Mouse (Mus musculus) heart, embryonic 16.5 days (tissue): ENCODE measurements around the gene Zbtb45. TPM values are rescaled to one million over a fixed set of nuclear protein-coding genes. Genes with fewer than 3 reads are reported as not detected.
A peak's percentile ranks its signal among the peaks of the same experiment; 100 is the strongest.

Experiments used
- ATAC-seq: fragments of 200-750 bp; cut with Nextera tagmentation; replicated peaks from 2 replicates; pipeline ENCODE4 v1.8.0; 2017; ENCODE audit warnings: moderate number of reproducible peaks; ENCODE audit not compliant: insufficient read depth, low FRiP score; ENCODE audit errors: extremely low read depth
- H3K27ac ChIP-seq: fragments of 300-500 bp; sonication (generic); 2 replicates; pipeline ENCODE4 v1.5.1; 2014; ENCODE audit warnings: mild to moderate bottlenecking, low read length, control low read depth, moderate library complexity
- H3K27me3 ChIP-seq: fragments of 300-500 bp; sonication (generic); 2 replicates; pipeline ENCODE4 v1.6.1; 2014; ENCODE audit warnings: low read length, mixed read lengths; ENCODE audit not compliant: control insufficient read depth, insufficient read depth
- H3K36me3 ChIP-seq: fragments of 300-500 bp; sonication (generic); 2 replicates; pipeline ENCODE4 v1.6.1; 2014; ENCODE audit not compliant: control insufficient read depth, insufficient read depth
- H3K4me1 ChIP-seq: fragments of 300-500 bp; sonication (generic); 2 replicates; pipeline ENCODE4 v1.6.1; 2014; ENCODE audit warnings: low read length, mixed read lengths; ENCODE audit not compliant: control insufficient read depth, insufficient read depth
- H3K4me2 ChIP-seq: fragments of 300-500 bp; sonication (generic); 2 replicates; pipeline ENCODE4 v1.6.1; 2014; ENCODE audit warnings: low read depth, mild to moderate bottlenecking, control low read depth, low read length
- H3K4me3 ChIP-seq: fragments of 300-500 bp; sonication (generic); 2 replicates; pipeline ENCODE4 v1.5.1; 2014; ENCODE audit warnings: mild to moderate bottlenecking, control low read depth, low read length
- H3K9ac ChIP-seq: fragments of 300-500 bp; sonication (generic); 2 replicates; pipeline ENCODE4 v1.6.1; 2014; ENCODE audit warnings: low read length, control low read depth
- H3K9me3 ChIP-seq: fragments of 300-500 bp; sonication (generic); replicated peaks from 2 replicates; pipeline ENCODE4 v1.6.1; 2016; ENCODE audit warnings: low read length; ENCODE audit not compliant: control insufficient read depth
- WGBS: fragments of 180-500 bp; shearing (Covaris S2); extraction: QIAGEN DNeasy Blood & Tissue Kit; methylation state at CpG from one replicate; pipeline ENCODE4 v1.1.7; 2014; 5-methylcytosine and 5-hydroxymethylcytosine counted together
- polyA plus RNA-seq: library from polyadenylated mRNA; unstranded; fragments of >200 nt; fragmentation: Nextera tagmentation; extraction: Ambion mirVana; gene quantifications from 2 replicates; pipeline ENCODE4 v1.2.1, GENCODE M21; 2015

The Zbtb45 gene
- polyA plus RNA-seq, 1 experiment from 2014 or later = 20.4 TPM

DNA sequence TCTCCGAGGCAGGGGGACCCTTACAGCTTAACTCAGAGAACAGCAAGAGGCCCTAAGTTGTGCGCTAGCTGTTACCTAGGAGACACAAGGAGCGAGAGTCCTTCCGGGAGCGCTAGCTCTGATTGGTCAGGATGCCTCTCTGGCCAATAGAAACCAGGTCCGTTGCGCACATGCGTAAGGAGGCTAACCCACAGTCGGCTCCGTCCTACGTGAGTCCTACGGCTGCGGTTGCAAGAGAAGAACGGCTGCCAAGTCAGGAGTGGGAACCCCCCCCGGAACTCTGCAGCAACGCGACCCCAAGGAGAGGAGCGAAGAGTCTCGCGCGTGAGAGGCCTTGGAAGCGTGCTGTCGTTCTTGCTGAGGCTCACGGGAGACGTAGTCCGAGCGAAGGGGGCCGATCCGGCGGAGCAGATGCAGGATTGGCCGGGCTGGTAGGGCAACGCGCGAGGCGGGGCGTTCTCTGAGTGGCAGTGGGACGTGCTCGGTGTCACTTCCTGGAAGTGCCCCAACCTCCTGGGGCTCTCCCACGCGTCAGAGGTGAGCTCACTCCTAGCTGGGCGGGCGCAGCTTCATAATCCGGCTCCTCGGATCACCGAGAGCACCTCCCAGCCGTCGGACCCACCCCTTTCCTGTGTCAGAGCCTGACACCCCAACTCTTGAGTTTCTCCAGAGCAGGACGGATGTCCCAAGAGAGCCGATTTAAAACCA, 32.0 kb downstream of the Zbtb45 start, which contains the start of gene Zfp446:
TSS of gene Zfp446 (plus strand) at position 167 of the 708 bp plus-strand sequence.
- peak; percentile 98 for ATAC-seq
- Histone ChIP-seq H3K27ac (peak within 1 kb of the TSS; percentile 96), H3K4me3 (peak within 1 kb of the TSS; percentile 64), H3K4me2 (peak within 1 kb of the TSS; percentile 89), H3K27me3 (no peaks in the 10 kb centered on the region), H3K36me3 (no peaks in the 10 kb centered on the region), H3K4me1 (peaks cover 6% of the 10 kb centered on the region), H3K9ac (peak within 1 kb of the TSS; percentile 84), H3K9me3 (no peaks in the 10 kb centered on the region)
- WGBS = under 1% methylated on average over 49 of the region's 49 CpGs

GRCm38 (mm10) chr7:12970906-12971305, 38.9 kb downstream of the Zbtb45 start:
- H3K4me3 ChIP-seq = no peak overlapping the region
- no peaks in the 10 kb centered on the region for H3K27me3 ChIP-seq
- H3K9me3 ChIP-seq = no peaks in the 10 kb centered on the region
- H3K27ac ChIP-seq = no peak overlapping the region
- peaks cover 10% of the 10 kb centered on the region for H3K4me1 ChIP-seq
- H3K4me2 ChIP-seq = no peak overlapping the region
- WGBS = 93% methylated on average over 25 of the region's 25 CpGs
- no peak for ATAC-seq
- H3K9ac ChIP-seq = no peak overlapping the region
- H3K36me3 ChIP-seq = peaks cover 35% of the 10 kb centered on the region

DNA sequence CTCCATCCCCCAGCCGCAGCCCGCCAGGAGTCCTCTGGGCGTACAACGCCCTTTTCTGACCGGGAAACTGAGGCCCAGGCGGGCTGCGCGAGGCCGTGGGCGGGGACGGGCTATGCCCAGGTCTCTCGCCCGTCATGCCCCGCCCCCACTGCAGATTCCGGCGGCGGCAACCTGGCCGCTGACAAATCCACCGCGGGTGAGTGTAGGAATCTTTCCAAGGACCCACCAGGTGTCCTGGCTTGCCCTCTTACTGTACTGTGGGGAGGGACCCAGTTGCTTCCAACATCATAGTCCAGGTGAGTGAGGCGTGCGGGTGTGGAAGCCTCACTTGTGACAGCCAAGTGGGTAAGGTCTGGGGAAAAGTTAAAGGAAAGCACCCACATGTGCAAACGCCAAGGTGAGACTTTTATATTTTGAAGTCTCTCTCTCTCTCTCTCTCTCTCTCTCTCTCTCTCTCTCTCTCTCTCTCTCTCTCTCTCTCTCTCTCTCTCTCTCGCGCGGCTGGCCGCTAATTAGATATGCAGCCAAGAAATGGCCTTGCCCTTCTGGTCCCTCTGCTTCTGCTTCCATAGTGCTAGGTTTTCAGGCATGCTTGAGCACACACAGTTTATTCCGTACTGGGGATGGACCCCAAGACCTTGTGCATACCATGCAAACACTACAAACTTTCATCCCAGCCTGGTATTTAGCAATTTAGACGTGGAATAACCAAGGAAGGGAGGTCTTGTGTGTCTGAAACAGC, 43.6 kb downstream of the Zbtb45 start:
- Histone ChIP-seq H3K36me3 (peaks cover 22% of the 10 kb centered on the region), H3K27me3 (no peaks in the 10 kb centered on the region), H3K4me2 (peak overlapping the region; percentile 91), H3K4me1 (peaks cover 16% of the 10 kb centered on the region), H3K9ac (peak overlapping the region; percentile 92), H3K4me3 (peak overlapping the region; percentile 82), H3K27ac (peak overlapping the region; percentile 84), H3K9me3 (no peaks in the 10 kb centered on the region)
- WGBS = 2% methylated on average over 29 of the region's 29 CpGs
- ATAC-seq = peak; percentile 49

- WGBS = under 1% methylated on average over 23 of the region's 23 CpGs
- Histone ChIP-seq H3K4me2 (peak within 1 kb of the TSS; percentile 91), H3K4me3 (peak within 1 kb of the TSS; percentile 82), H3K36me3 (peaks cover 16% of the 10 kb centered on the region), H3K27ac (peak within 1 kb of the TSS; percentile 84), H3K9ac (peak within 1 kb of the TSS; percentile 92), H3K9me3 (no peaks in the 10 kb centered on the region), H3K27me3 (no peaks in the 10 kb centered on the region), H3K4me1 (peaks cover 16% of the 10 kb centered on the region)
- ATAC-seq = peak; percentile 90
These were observed 44.1 kb downstream of the Zbtb45 start, which contains the start of gene Zfp324 for GRCm38 (mm10) chr7:12965678-12966091. TSS of gene Zfp324 (plus strand) at chr7:12965838.

DNA sequence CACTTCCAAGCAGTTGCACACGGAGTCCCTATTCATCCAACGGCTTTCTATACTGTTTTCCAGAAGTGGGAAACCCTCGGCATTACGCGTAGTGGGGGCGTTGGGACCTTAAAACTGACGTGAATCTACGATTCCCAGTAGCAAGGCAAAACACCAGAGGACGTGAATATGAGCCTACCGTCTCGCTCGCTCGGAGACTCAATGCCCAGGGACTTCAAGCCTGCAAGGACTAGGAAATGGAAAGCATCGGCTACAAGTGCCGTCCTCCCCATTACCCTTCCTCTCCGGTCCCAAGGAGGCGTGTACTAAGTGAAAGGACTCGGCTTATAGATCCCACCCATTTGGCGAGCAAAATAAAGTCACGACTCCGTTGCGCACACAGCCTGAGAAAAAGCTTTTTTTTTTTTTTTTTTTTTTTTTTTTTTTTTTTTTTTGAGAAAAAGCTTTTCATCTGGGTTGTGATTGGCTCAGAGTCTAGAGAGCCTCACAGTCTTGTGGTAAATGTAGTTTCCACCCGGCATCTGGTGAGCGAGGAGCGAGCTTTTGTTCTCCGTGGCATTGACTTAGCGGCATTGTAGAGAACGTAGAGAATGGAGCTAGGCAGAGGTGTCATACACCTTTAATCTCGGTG, 48.2 kb downstream of the Zbtb45 start:
- Histone ChIP-seq H3K9me3 (no peaks in the 10 kb centered on the region), H3K36me3 (no peaks in the 10 kb centered on the region), H3K27me3 (no peaks in the 10 kb centered on the region), H3K9ac (peak overlapping the region; percentile 79), H3K4me1 (peaks cover 8% of the 10 kb centered on the region), H3K4me2 (peak overlapping the region; percentile 77), H3K27ac (peak overlapping the region; percentile 83), H3K4me3 (peak overlapping the region; percentile 68)
- WGBS = 2% methylated on average over 29 of the region's 29 CpGs
- peak; percentile 61 for ATAC-seq

- no peaks in the 10 kb centered on the region for H3K9me3 ChIP-seq
- ATAC-seq = no peak
- no peak overlapping the region for H3K27ac ChIP-seq
- no peaks in the 10 kb centered on the region for H3K27me3 ChIP-seq
- 26% methylated on average over 4 of the region's 4 CpGs for WGBS
- no peaks in the 10 kb centered on the region; the same call in 1 of the 2 replicates for H3K4me1 ChIP-seq
- no peak overlapping the region for H3K4me2 ChIP-seq
- H3K36me3 ChIP-seq = no peaks in the 10 kb centered on the region
- H3K9ac ChIP-seq = no peak overlapping the region
- no peak overlapping the region for H3K4me3 ChIP-seq
These were observed 50.1 kb downstream of the Zbtb45 start for GRCm38 (mm10) chr7:12959718-12960117.

DNA sequence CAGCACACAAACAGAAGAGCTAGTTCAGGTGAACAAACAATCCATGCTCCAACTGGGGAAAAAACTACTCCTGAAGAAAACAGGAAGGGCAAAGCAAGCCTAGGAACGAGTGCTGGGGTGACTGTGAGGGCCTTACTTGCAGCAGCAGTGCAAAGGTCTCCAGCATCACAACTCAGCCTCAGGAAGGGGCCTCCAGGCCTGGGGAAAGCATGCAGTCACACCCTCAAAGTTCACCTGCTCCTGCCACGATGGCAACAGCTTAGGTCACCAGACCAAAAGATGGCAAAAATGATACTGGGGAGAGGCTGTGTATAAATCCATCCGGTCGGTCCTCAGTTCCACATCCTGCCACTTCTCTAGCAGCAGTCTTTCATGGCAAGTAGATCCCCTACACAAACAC, 50.9 kb downstream of the Zbtb45 start:
- Histone ChIP-seq H3K36me3 (no peaks in the 10 kb centered on the region), H3K4me1 (no peaks in the 10 kb centered on the region; the same call in 1 of the 2 replicates), H3K9ac (no peak overlapping the region), H3K9me3 (no peaks in the 10 kb centered on the region), H3K4me3 (no peak overlapping the region), H3K27me3 (no peaks in the 10 kb centered on the region), H3K4me2 (no peak overlapping the region), H3K27ac (no peak overlapping the region)
- WGBS = 81% methylated on average over 4 of the region's 4 CpGs
- no peak for ATAC-seq

DNA sequence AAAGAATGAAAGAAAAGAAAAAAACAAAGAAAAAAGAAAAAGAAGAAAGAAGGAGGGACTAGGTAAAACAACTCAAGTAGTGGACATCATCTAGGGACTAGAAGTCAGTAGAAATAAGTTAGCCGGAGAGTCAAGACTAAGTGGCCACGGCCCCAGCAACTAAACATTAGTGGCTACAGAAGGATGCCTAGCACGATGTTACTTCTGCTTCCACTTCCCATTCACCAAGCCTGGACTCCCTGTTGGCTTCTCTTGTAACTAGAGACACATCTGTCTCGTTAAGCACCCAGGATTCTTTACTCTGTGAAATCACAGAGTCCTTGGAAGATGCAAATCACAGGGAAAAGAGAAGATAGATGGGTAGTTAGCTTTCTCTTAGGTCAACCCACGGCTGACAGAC, 52.3 kb downstream of the Zbtb45 start:
- WGBS = 66% methylated on average over 5 of the region's 5 CpGs
- H3K4me2 ChIP-seq = no peak overlapping the region
- no peak for ATAC-seq

More for the DNA sequence above, 52.3 kb downstream of the Zbtb45 start:
- H3K4me1 ChIP-seq = no peaks in the 10 kb centered on the region; the same call in 1 of the 2 replicates
- no peak overlapping the region for H3K27ac ChIP-seq
- H3K27me3 ChIP-seq = no peaks in the 10 kb centered on the region
- no peak overlapping the region for H3K9ac ChIP-seq
- H3K9me3 ChIP-seq = no peaks in the 10 kb centered on the region
- no peak overlapping the region for H3K4me3 ChIP-seq
- H3K36me3 ChIP-seq = no peaks in the 10 kb centered on the region
